Mouse (Mus musculus): ENCODE results near the gene Klrb1a. TPM values are rescaled to one million over a fixed set of nuclear protein-coding genes. Genes with fewer than 3 reads are reported as not detected.
"Not testable (repeated sequence)": the region's sequence is repeated elsewhere in the genome, so short reads cannot be mapped to it uniquely, and the experiment has no call there.

Klrb1a gene
- polyA plus RNA-seq, 1 experiment from 2014 or later: not detected

- not testable (repeated sequence) for H3K27me3 ChIP-seq (replicated peaks); H3K4me1 ChIP-seq; H3K4me2 ChIP-seq; H3K9me3 ChIP-seq; H3K9ac ChIP-seq; H3K36me3 ChIP-seq; H3K27ac ChIP-seq; H3K4me3 ChIP-seq (replicated peaks)
- peak; percentile 18; the same call in 1 of the 2 replicates for ATAC-seq (ENCODE audit: insufficient read depth, low FRiP score, low read depth)
- WGBS: 53% methylated on average over 15 of the region's 15 CpGs
These were observed 7.9 kb upstream of the Klrb1a start for GRCm38 (mm10) chr6:128630912-128631905.

- not testable (repeated sequence) for H3K4me3 ChIP-seq (replicated peaks); H3K27ac ChIP-seq; H3K4me2 ChIP-seq; H3K9me3 ChIP-seq; H3K27me3 ChIP-seq (replicated peaks); H3K36me3 ChIP-seq; H3K9ac ChIP-seq; H3K4me1 ChIP-seq
- ATAC-seq (ENCODE audit: insufficient read depth, low FRiP score, low read depth): peak; percentile 75
- 50% methylated on average over 13 of the region's 13 CpGs for WGBS
These were observed 6.7 kb upstream of the Klrb1a start for GRCm38 (mm10) chr6:128629771-128630739.

GRCm38 (mm10) chr6:128625246-128625645, 1.9 kb upstream of the Klrb1a start:
- not testable (repeated sequence) for ATAC-seq (ENCODE audit: insufficient read depth, low FRiP score, low read depth); H3K9me3 ChIP-seq; H3K9ac ChIP-seq; H3K4me3 ChIP-seq (replicated peaks); H3K4me1 ChIP-seq; H3K4me2 ChIP-seq; H3K36me3 ChIP-seq; H3K27me3 ChIP-seq (replicated peaks); H3K27ac ChIP-seq
- 86% methylated on average over 6 of the region's 6 CpGs for WGBS

- 83% methylated on average over 4 of the region's 4 CpGs for WGBS
- Histone ChIP-seq H3K27me3 (replicated peaks) (no peaks in the 10 kb centered on the region), H3K4me2 (no peak overlapping the region), H3K4me3 (replicated peaks) (no peak overlapping the region), H3K4me1 (no peaks in the 10 kb centered on the region), H3K9me3 (no peaks in the 10 kb centered on the region), H3K27ac (no peak overlapping the region), H3K9ac (no peak overlapping the region), H3K36me3 (no peaks in the 10 kb centered on the region)
- ATAC-seq (ENCODE audit: insufficient read depth, low FRiP score, low read depth): no peak
These were observed 1.1 kb upstream of the Klrb1a start for GRCm38 (mm10) chr6:128624425-128624824.

- Histone ChIP-seq H3K27ac (no peak overlapping the region), H3K27me3 (replicated peaks) (no peaks in the 10 kb centered on the region), H3K36me3 (no peaks in the 10 kb centered on the region), H3K4me3 (replicated peaks) (no peak overlapping the region), H3K9ac (no peak overlapping the region), H3K9me3 (no peaks in the 10 kb centered on the region), H3K4me1 (no peaks in the 10 kb centered on the region), H3K4me2 (no peak overlapping the region)
- ATAC-seq (ENCODE audit: insufficient read depth, low FRiP score, low read depth): no peak
- 71% methylated on average over 2 of the region's 2 CpGs for WGBS
These were observed 600 bp downstream of the Klrb1a start for GRCm38 (mm10) chr6:128622733-128623132.

GRCm38 (mm10) chr6:128606350-128606749, 17.0 kb downstream of the Klrb1a start:
- ATAC-seq (ENCODE audit: insufficient read depth, low FRiP score, low read depth): peak; percentile 4; the same call in 1 of the 2 replicates
- H3K4me3 ChIP-seq (replicated peaks): no peak overlapping the region
- H3K27ac ChIP-seq: no peak overlapping the region
- no peaks in the 10 kb centered on the region for H3K4me1 ChIP-seq
- H3K36me3 ChIP-seq: no peaks in the 10 kb centered on the region
- no peaks in the 10 kb centered on the region for H3K27me3 ChIP-seq (replicated peaks)
- H3K9ac ChIP-seq: no peak overlapping the region
- 33% methylated on average over 9 of the region's 9 CpGs for WGBS
- H3K4me2 ChIP-seq: no peak overlapping the region
- no peaks in the 10 kb centered on the region for H3K9me3 ChIP-seq

GRCm38 (mm10) chr6:128604512-128604911, 18.8 kb downstream of the Klrb1a start:
- Histone ChIP-seq H3K9me3 (no peaks in the 10 kb centered on the region), H3K9ac (no peak overlapping the region), H3K36me3 (no peaks in the 10 kb centered on the region), H3K27ac (no peak overlapping the region), H3K4me2 (no peak overlapping the region), H3K27me3 (replicated peaks) (no peaks in the 10 kb centered on the region), H3K4me3 (replicated peaks) (no peak overlapping the region), H3K4me1 (no peaks in the 10 kb centered on the region)
- 35% methylated on average over 5 of the region's 5 CpGs for WGBS
- no peak for ATAC-seq (ENCODE audit: insufficient read depth, low FRiP score, low read depth)

GRCm38 (mm10) chr6:128602463-128603201, 20.7 kb downstream of the Klrb1a start:
- Histone ChIP-seq H3K4me3 (replicated peaks) (no peak overlapping the region), H3K9me3 (no peaks in the 10 kb centered on the region), H3K27ac (no peak overlapping the region), H3K27me3 (replicated peaks) (no peaks in the 10 kb centered on the region), H3K9ac (no peak overlapping the region), H3K4me1 (no peaks in the 10 kb centered on the region), H3K36me3 (no peaks in the 10 kb centered on the region), H3K4me2 (no peak overlapping the region)
- no peak for ATAC-seq (ENCODE audit: insufficient read depth, low FRiP score, low read depth)
- 64% methylated on average over 10 of the region's 10 CpGs for WGBS

- H3K27ac ChIP-seq: no peak overlapping the region
- H3K4me1 ChIP-seq: no peaks in the 10 kb centered on the region
- no peak for ATAC-seq (ENCODE audit: insufficient read depth, low FRiP score, low read depth)
- H3K4me3 ChIP-seq (replicated peaks): no peak overlapping the region
- H3K9ac ChIP-seq: no peak overlapping the region
- H3K9me3 ChIP-seq: no peaks in the 10 kb centered on the region
- no peaks in the 10 kb centered on the region for H3K36me3 ChIP-seq
- H3K4me2 ChIP-seq: no peak overlapping the region
- WGBS: 41% methylated on average over 3 of the region's 3 CpGs
- H3K27me3 ChIP-seq (replicated peaks): no peaks in the 10 kb centered on the region
These were observed 21.3 kb downstream of the Klrb1a start for GRCm38 (mm10) chr6:128602026-128602425.

GRCm38 (mm10) chr6:128599555-128599954, 23.8 kb downstream of the Klrb1a start:
- H3K9ac ChIP-seq: no peak overlapping the region
- no peaks in the 10 kb centered on the region for H3K4me1 ChIP-seq
- no peaks in the 10 kb centered on the region for H3K9me3 ChIP-seq
- ATAC-seq (ENCODE audit: insufficient read depth, low FRiP score, low read depth): no peak
- no peak overlapping the region for H3K4me3 ChIP-seq (replicated peaks)
- no peaks in the 10 kb centered on the region for H3K36me3 ChIP-seq
- no peak overlapping the region for H3K27ac ChIP-seq
- 52% methylated on average over 4 of the region's 4 CpGs for WGBS
- H3K27me3 ChIP-seq (replicated peaks): no peaks in the 10 kb centered on the region
- H3K4me2 ChIP-seq: no peak overlapping the region

GRCm38 (mm10) chr6:128598256-128599047, 24.9 kb downstream of the Klrb1a start:
- Histone ChIP-seq H3K9me3 (no peaks in the 10 kb centered on the region), H3K4me3 (replicated peaks) (no peak overlapping the region), H3K9ac (no peak overlapping the region), H3K4me2 (no peak overlapping the region), H3K36me3 (no peaks in the 10 kb centered on the region), H3K27me3 (replicated peaks) (no peaks in the 10 kb centered on the region), H3K27ac (no peak overlapping the region), H3K4me1 (no peaks in the 10 kb centered on the region)
- WGBS: 32% methylated on average over 2 of the region's 2 CpGs
- ATAC-seq (ENCODE audit: insufficient read depth, low FRiP score, low read depth): no peak

Data from stomach, embryonic 15.5 days (tissue).